Mouse (Mus musculus) lung, adult 2 months (tissue): Measurements from ENCODE around the gene Itgal.

Source experiments
- CTCF ChIP-seq: fragments of 200-500 bp; IDR thresholded peaks from 2 replicates; pipeline ENCODE4 v1.5.1; 2011; ENCODE audit warnings: mild to moderate bottlenecking, low read length, control low read depth; ENCODE audit not compliant: insufficient read depth
- POLR2A ChIP-seq: fragments of 200-500 bp; IDR thresholded peaks from 2 replicates; pipeline ENCODE4 v1.6.1; 2011; ENCODE audit warnings: low read depth, mild to moderate bottlenecking, control low read depth, low read length, borderline replicate concordance; ENCODE audit errors: extremely low read depth

GRCm38 (mm10) chr7:127276519-127276961 is 19.5 kb upstream of the Itgal start:
- TF ChIP-seq CTCF = no peak
- no peak for TF ChIP-seq POLR2A
